Comparison of ENCODE assay signal across 8 mouse cellular contexts in genomic region chr19:37692879-37693278, GRCm38 (mm10). TPM values are rescaled to one million over a fixed set of nuclear protein-coding genes. Genes with fewer than 3 reads are reported as not detected.
DNase-seq lines count a peak whose midpoint lies in the region; ATAC-seq and TF ChIP-seq lines count a peak whose summit lies in the region.

No protein-coding gene starts in this region.

- peaks cover 99% of the 10 kb centered on the region for H3K27me3 ChIP-seq in kidney, postnatal 0 days (ENCODE audit: insufficient read depth, low read length)
- H3K27me3 ChIP-seq in forebrain, embryonic 10.5 days (ENCODE audit: poor library complexity, severe bottlenecking), result peaks cover 100% of the 10 kb centered on the region
- peaks cover 100% of the 10 kb centered on the region for H3K27me3 ChIP-seq in limb, embryonic 13.5 days

- peak; percentile 43 for DNase-seq in kidney, postnatal 0 days (ENCODE audit: low spot score)
- DNase-seq in kidney, postnatal 25 days, result no peak
- DNase-seq in ZHBTc4 (ENCODE audit: low read depth, low spot score), result peak; percentile 69
- DNase-seq in forebrain, embryonic 10.5 days (ENCODE audit: extremely low spot score, low spot score), result peak; percentile 65
- peak; percentile 80 for DNase-seq in retina, postnatal 1 day
- DNase-seq in cerebellum, adult 11 months, result no peak
- DNase-seq in cerebellum, postnatal 36 days, result no peak

- H3K4me1 ChIP-seq in kidney, postnatal 0 days (replicated peaks; ENCODE audit: insufficient read depth, low read length), result peaks cover 21% of the 10 kb centered on the region; the same call in 1 of the 2 replicates
- H3K4me1 ChIP-seq in forebrain, embryonic 10.5 days, result peaks cover 51% of the 10 kb centered on the region
- peaks cover 42% of the 10 kb centered on the region for H3K4me1 ChIP-seq in limb, embryonic 13.5 days

- no peak for TF ChIP-seq CTCF in kidney, postnatal 0 days (IDR thresholded peaks at IDR 0.05; ENCODE audit: low read depth)

- H3K4me2 ChIP-seq in kidney, postnatal 0 days (ENCODE audit: low read length), result peak overlapping the region; percentile 64
- peak overlapping the region; percentile 77 for H3K4me2 ChIP-seq in limb, embryonic 13.5 days (replicated peaks)

- no peaks in the 10 kb centered on the region for H3K36me3 ChIP-seq in kidney, postnatal 0 days (ENCODE audit: insufficient read depth, low read length)
- no peaks in the 10 kb centered on the region for H3K36me3 ChIP-seq in forebrain, embryonic 10.5 days (replicated peaks)
- no peaks in the 10 kb centered on the region for H3K36me3 ChIP-seq in limb, embryonic 13.5 days

- H3K9ac ChIP-seq in kidney, postnatal 0 days (ENCODE audit: low read depth, low read length), result no peak overlapping the region
- H3K9ac ChIP-seq in limb, embryonic 13.5 days, result no peak overlapping the region

- WGBS in kidney, postnatal 0 days, result 1% methylated on average over 40 of the region's 40 CpGs
- under 1% methylated on average over 40 of the region's 40 CpGs for WGBS in forebrain, embryonic 10.5 days
- WGBS in limb, embryonic 13.5 days, result under 1% methylated on average over 40 of the region's 40 CpGs

- no peak overlapping the region for H3K27ac ChIP-seq in kidney, postnatal 0 days
- no peak overlapping the region for H3K27ac ChIP-seq in forebrain, embryonic 10.5 days
- no peak overlapping the region for H3K27ac ChIP-seq in limb, embryonic 13.5 days

- ATAC-seq in kidney, postnatal 0 days (replicated peaks; ENCODE audit: low FRiP score, low read depth), result peak; percentile 48
- peak; percentile 46 for ATAC-seq in limb, embryonic 13.5 days (ENCODE audit: low FRiP score, low read depth)

- no peaks in the 10 kb centered on the region for H3K9me3 ChIP-seq in kidney, postnatal 0 days (replicated peaks; ENCODE audit: low read length)
- no peaks in the 10 kb centered on the region for H3K9me3 ChIP-seq in forebrain, embryonic 10.5 days
- no peaks in the 10 kb centered on the region for H3K9me3 ChIP-seq in limb, embryonic 13.5 days

- peak overlapping the region; percentile 30 for H3K4me3 ChIP-seq in kidney, postnatal 0 days (replicated peaks; ENCODE audit: low read depth, low read length)
- H3K4me3 ChIP-seq in forebrain, embryonic 10.5 days, result peak overlapping the region; percentile 47
- H3K4me3 ChIP-seq in limb, embryonic 13.5 days, result peak overlapping the region; percentile 46

RNA-seq across cellular contexts. Expression of gene Cyp26a1, which starts 4.7 kb away (rescaled TPM):
- 1.8 and 2.6 TPM in 2 replicates for polyA plus RNA-seq in kidney, postnatal 0 days (2015; fragmentation: Nextera tagmentation; extraction: Ambion mirVana)
- 8.3 and 9.8 TPM in 2 replicates for polyA plus RNA-seq in forebrain, embryonic 10.5 days (2016; fragmentation: Nextera tagmentation; extraction: Ambion mirVana)
- polyA plus RNA-seq in limb, embryonic 13.5 days (2015; fragmentation: Nextera tagmentation; extraction: Ambion mirVana), result 7.6 and 8.9 TPM in 2 replicates

RNA-seq across cellular contexts. Expression of gene Cyp26c1, which starts 7.5 kb away (rescaled TPM):
- polyA plus RNA-seq in kidney, postnatal 0 days (2015; fragmentation: Nextera tagmentation; extraction: Ambion mirVana), result not detected in 2 replicates
- 0.20 and 0.31 TPM in 2 replicates for polyA plus RNA-seq in forebrain, embryonic 10.5 days (2016; fragmentation: Nextera tagmentation; extraction: Ambion mirVana)
- 0.14 and 0.24 TPM in 2 replicates for polyA plus RNA-seq in limb, embryonic 13.5 days (2015; fragmentation: Nextera tagmentation; extraction: Ambion mirVana)

Comparison
In these comparisons a context has a peak if more than half of its experiments do, and no peak if none do; other contexts are left out.
1. DNase-seq: peak in kidney, postnatal 0 days (single experiment), ZHBTc4 (single experiment), forebrain, embryonic 10.5 days (single experiment) and retina, postnatal 1 day (single experiment); none in kidney, postnatal 25 days (0 of 2), cerebellum, adult 11 months (single experiment) and cerebellum, postnatal 36 days (0 of 2).
2. Peak in every context shown above with its lines, with median percentiles within 50 percentile points of each other: H3K4me3 ChIP-seq.